Mouse (Mus musculus) layer of hippocampus, adult 2 months (tissue): ENCODE measurements around the gene Olfr1328. TPM values are rescaled to one million over a fixed set of nuclear protein-coding genes. Genes with fewer than 3 reads are reported as not detected.
"Not testable (repeated sequence)": the region's sequence is repeated elsewhere in the genome, so short reads cannot be mapped to it uniquely, and the experiment has no call there.

ENCODE experiments used
- DNase-seq, 2 experiments: peaks; one replicate each; pipeline ENCODE4 v3.0.0; 2022; ENCODE audit warnings: low spot score in 2 of 2
- H3K27ac ChIP-seq: fragments of 200-600 bp; 2 replicates; pipeline ENCODE4 v1.8.1; 2022
- H3K4me3 ChIP-seq: fragments of 200-600 bp; 2 replicates; pipeline ENCODE4 v1.8.1; 2022; ENCODE audit warnings: mild to moderate bottlenecking
- CTCF ChIP-seq: fragments of 200-600 bp; conservative IDR thresholded peaks from 2 replicates; pipeline ENCODE4 v1.8.1; 2022; ENCODE audit warnings: antibody characterized with exemption, mild to moderate bottlenecking, moderate library complexity
- long read RNA-seq, 2 experiments: library from polyadenylated mRNA; stranded (forward); transcript quantifications; one replicate each; pipeline ENCODE4 v2.0.0; 2021; ENCODE audit warnings: borderline mapping rate in 2 of 2
- total RNA-seq, 2 experiments: library from RNA; stranded (reverse); gene quantifications; 2 replicates each; pipeline ENCODE4 v1.2.3; 2021

Gene Olfr1328
- total RNA-seq, result not detected
- long read RNA-seq, experiment 1, result 0 reads
- long read RNA-seq, experiment 2, result 0 reads

DNA sequence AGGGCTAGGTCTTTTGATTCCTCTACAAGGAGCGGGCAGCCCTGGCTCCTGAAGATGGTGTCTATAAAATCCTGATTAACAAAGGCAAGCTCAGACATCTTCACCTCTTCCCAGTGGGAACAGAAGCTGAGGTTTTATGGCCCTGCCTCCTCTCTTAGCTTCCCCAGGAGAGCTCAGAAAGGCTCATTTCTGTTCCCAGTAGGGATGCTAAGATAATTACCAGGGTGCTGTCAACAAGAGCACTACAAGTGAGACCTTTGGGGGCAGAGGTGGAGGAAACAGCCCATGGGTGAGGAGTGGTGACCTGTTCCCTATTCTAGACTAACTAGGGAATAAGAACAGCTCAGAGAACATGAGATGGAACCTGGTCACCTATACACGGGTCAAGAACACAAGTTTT, at the start of gene Olfr1328:
Gene Olfr1328 (minus strand): TSS at position 101 of the 400 bp plus-strand sequence.
- no peak within 1 kb of the TSS for H3K4me3 ChIP-seq
- TF ChIP-seq CTCF, result no peak
- no peak within 1 kb of the TSS for H3K27ac ChIP-seq
- DNase-seq, result no peak

DNA sequence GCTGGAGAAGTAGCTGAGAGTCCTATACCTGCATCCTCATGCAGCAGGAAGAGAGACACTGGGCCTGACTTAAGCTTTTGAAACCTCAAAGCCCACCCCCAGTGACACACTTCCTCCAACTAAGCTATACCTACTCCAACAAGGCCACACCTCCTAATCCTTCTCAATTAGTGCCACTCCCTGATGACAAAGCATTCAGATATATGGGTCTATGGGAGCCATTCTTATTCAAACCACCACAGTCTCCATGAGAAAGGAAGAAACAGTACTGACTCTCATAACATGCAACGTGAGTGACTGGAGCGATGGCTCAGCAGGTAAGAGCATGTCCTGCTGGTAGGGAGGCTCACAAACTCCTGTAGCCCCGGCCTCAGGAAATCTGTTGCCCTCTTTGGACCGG, 46.9 kb upstream of the Olfr1328 start:
- no peak overlapping the region for H3K27ac ChIP-seq
- no peak overlapping the region for H3K4me3 ChIP-seq
- TF ChIP-seq CTCF, result no peak
- no peak for DNase-seq

DNA sequence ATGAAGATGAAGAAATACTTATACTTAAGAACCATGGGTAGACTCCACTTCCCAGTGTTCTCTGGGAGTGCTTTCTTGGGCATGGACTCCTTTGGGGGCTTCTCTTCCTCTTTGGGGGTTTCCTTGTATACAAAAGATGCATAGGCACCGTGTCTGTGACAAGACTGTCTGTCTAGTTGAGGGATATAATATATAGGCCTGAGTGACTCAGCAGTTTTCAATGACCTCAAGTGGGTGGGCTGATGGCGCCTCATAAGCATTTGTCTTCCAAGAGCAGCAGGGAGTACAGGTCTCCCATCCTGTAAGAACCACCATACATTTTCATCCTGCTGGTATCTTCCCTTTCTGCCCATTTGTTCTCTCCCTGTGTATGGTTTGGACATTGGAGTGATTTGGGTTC, 34.9 kb upstream of the Olfr1328 start:
- Histone ChIP-seq H3K4me3 (no peak overlapping the region), H3K27ac (no peak overlapping the region)
- DNase-seq, result no peak
- no peak for TF ChIP-seq CTCF

DNA sequence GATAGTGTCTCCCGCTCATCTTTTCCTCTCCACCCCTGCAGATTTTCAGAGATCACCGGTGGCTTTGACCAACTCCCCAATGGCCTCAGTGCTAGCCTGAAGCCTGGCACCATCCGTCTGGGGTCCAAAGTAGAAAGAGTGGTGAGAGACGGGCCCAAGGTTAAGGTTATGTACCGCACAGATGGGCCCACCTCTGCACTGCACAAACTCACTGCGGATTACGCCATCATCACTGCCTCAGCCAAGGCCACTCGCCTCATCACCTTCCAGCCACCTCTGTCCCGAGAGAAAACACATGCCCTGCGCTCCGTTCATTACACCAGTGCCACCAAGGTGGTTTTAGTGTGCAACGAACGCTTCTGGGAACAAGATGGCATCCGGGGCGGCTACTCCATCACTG, 29.3 kb upstream of the Olfr1328 start:
- Histone ChIP-seq H3K27ac (no peak overlapping the region), H3K4me3 (no peak overlapping the region)
- DNase-seq, result no peak
- TF ChIP-seq CTCF, result no peak

DNA sequence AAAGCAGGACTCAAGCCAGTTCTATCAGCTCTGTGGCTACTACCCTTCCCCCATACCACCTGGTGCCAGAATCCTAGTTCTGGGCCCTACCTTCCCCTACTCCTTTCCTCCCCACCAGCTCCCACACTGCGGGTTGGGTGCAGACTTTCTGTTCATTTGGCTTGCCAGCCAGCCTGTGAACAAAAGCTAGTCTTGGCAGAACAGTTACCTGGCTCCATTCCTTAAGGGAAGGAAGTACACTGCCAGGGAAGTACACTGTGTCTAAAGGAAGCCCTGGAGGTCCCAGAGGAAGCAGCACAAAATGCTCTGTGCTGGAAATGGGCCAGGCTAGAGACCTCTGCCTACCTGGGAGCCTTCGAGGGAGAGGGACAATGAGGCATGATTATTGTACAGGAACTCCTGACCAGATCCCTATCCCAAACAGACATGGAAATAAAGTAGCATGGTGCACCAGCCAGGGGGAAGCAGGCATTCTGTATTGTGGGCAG, 22.8 kb upstream of the Olfr1328 start, which contains the start of gene Lao1:
Gene Lao1 (plus strand): TSS at position 438 of the 488 bp plus-strand sequence.
- H3K27ac ChIP-seq, result peak within 1 kb of the TSS; percentile 53; the same call in 1 of the 2 replicates

DNA sequence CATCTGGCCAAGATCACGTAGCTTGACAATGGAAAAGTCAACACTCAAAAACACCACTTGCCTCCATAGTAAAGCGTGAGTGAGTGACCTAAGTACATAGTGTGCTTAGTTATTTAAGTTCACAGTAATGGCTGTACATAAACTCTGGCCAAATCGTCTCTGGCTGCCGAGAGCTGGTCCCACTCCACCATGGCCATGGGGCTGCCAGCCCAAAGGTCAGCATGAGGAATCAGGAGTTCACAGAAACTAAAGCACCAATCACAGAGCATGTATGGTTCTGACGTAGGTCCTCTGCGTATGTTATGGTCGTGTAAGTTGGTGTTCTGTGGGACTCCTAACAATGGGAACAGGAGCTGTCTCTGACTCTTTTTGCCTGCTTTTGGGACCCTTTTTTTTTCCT, 20.4 kb upstream of the Olfr1328 start:
- no peak for TF ChIP-seq CTCF
- DNase-seq, result no peak

More for the DNA sequence above, 22.8 kb upstream of the Olfr1328 start, which contains the start of gene Lao1:
- no peak for TF ChIP-seq CTCF
- DNase-seq, result peak; percentile 18 to 23
- H3K4me3 ChIP-seq, result no peak within 1 kb of the TSS

DNA sequence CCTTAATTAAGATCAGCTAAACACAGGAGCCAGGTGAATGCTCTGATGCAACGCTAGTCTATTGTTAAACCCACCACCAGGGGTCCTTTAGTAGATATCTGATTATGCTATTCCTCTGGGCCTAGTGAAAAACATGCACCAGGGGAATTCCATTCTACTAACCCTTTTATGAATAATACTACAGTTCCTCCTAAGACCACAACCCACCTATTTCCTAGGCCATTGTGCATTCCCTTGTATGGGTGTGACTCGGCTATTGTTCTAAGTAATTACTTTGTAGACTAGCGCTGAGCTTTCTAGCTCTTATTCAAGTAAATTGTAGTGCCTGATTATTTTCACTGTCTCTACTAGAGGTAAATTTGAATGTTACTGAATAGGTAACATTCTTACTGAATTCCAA, 7.1 kb downstream of the Olfr1328 start:
- DNase-seq, H3K27ac ChIP-seq, H3K4me3 ChIP-seq: not testable (repeated sequence)

More for the DNA sequence above, 20.4 kb upstream of the Olfr1328 start:
- H3K4me3 ChIP-seq, result no peak overlapping the region
- no peak overlapping the region for H3K27ac ChIP-seq

DNA sequence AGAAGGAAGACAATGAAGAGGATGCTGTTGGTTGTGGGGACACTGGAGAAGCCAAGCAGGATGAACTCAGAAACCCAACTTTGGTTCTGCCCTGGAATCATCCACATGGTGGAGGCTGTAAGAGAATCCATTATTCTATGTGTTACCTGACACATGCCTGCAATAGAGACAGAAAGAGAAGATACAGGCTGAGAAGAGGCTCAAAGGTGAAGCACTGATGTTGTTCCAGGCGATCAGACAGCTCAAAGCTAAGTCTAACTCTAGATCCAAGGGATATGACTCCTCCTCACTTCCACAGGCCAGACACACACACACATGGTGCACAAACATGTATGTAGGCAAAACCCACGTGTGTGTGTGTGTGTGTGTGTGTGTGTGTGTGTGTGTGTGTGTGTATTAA, 21.0 kb downstream of the Olfr1328 start, which contains the start of gene Olfr1329:
Gene Olfr1329 (minus strand): TSS at position 101 of the 400 bp plus-strand sequence.
- DNase-seq, H3K27ac ChIP-seq, H3K4me3 ChIP-seq: not testable (repeated sequence)

DNA sequence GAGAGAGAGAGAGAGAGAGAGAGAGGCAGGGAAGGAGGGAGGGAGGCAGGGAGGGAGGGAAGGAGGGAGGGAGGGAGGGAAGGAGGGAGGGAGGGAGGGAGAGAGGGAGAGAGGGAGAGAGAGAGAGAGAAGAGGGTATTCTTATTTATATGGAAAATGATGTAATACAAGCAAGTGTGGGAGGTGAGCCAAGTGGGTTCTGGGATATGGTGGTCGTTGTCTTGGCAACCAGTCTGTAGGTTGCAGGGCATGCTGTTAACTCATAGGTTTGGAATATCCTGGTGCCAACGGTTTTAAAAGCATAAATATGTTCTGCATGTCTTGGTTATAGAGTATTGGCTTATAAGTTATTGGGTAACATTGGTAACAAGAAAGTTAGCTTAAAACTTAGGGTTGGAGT, 36.4 kb downstream of the Olfr1328 start:
- TF ChIP-seq CTCF, result no peak
- DNase-seq, result no peak
- Histone ChIP-seq H3K27ac (no peak overlapping the region), H3K4me3 (no peak overlapping the region)

DNA sequence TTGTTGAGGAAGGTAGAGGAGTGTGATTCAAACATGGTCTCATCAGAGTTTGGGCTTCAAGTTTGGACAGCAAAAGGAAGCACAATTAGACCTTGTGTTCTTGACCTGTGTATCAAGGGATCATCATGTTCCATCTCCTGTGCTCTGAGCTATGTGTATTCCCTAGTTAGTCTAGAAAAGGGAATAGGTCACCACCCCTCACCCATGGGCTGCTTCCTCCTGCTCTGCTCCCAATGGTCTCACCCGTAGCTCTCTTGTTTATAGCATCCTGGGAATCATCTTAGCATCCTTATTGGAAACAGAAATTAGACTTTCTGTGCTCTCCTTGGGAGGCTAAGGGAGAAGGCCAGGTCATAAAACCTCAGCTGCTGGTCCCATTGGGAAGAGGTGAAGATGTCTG, 50.1 kb downstream of the Olfr1328 start, which contains the start of gene Olfr1330:
Gene Olfr1330 (plus strand): TSS at position 301 of the 400 bp plus-strand sequence.
- H3K4me3 ChIP-seq, result no peak within 1 kb of the TSS
- H3K27ac ChIP-seq, result no peak within 1 kb of the TSS
- no peak for TF ChIP-seq CTCF
- DNase-seq, result no peak

Other genes starting within 250 kb of the Olfr1328 start
- gene Olfr1342, start 245.9 kb downstream of the Olfr1328 start, total RNA-seq, result not detected
- gene Olfr1341, start 235.1 kb downstream of the Olfr1328 start, total RNA-seq, result not detected
- gene Olfr1340, start 218.5 kb downstream of the Olfr1328 start, total RNA-seq, result not detected
- not detected for gene Olfr1339, start 206.4 kb downstream of the Olfr1328 start, total RNA-seq
- not detected for gene Olfr1338, start 179.9 kb downstream of the Olfr1328 start, total RNA-seq
- gene Olfr1337, start 156.0 kb downstream of the Olfr1328 start, total RNA-seq, result not detected
- not detected for gene Olfr1335, start 128.7 kb downstream of the Olfr1328 start, total RNA-seq
- not detected for gene Olfr1333, start 102.3 kb downstream of the Olfr1328 start, total RNA-seq
- not detected for gene Olfr1331, start 74.0 kb downstream of the Olfr1328 start, total RNA-seq
- not detected for gene Olfr1330, start 50.0 kb downstream of the Olfr1328 start, total RNA-seq
- gene Olfr1329, start 21.1 kb downstream of the Olfr1328 start, total RNA-seq, result not detected
- gene Lao1, start 23.0 kb upstream of the Olfr1328 start, total RNA-seq, result under 1 TPM; 0.51 to 0.79 TPM
- gene Slc2a1, start 170.1 kb upstream of the Olfr1328 start, total RNA-seq, result 10 to 100 TPM; 94.5 to 96.4 TPM
- 1 to 10 TPM; 6.1 to 6.5 TPM for gene Zfp691, start 235.6 kb upstream of the Olfr1328 start, total RNA-seq